Mouse (Mus musculus) small intestine, adult 2 months (tissue): ENCODE data around the gene Cmip. TPM values are rescaled to one million over a fixed set of nuclear protein-coding genes. Genes with fewer than 3 reads are reported as not detected.

Experiments used
- H3K27ac ChIP-seq: fragments of 200-500 bp; 2 replicates; pipeline ENCODE4 v1.5.1; 2012; ENCODE audit warnings: low read depth, low read length, control low read depth, inconsistent platforms; ENCODE audit not compliant: insufficient read depth
- H3K27me3 ChIP-seq: fragments of 200-500 bp; 2 replicates; pipeline ENCODE4 v1.6.1; 2012; ENCODE audit warnings: mild to moderate bottlenecking, moderate library complexity, low read length, inconsistent platforms; ENCODE audit not compliant: control insufficient read depth, insufficient read depth
- H3K36me3 ChIP-seq: fragments of 200-500 bp; 2 replicates; pipeline ENCODE4 v1.6.1; 2012; ENCODE audit warnings: mild to moderate bottlenecking, low read length, control low read depth, inconsistent platforms; ENCODE audit not compliant: control insufficient read depth, insufficient read depth
- H3K4me1 ChIP-seq: fragments of 200-500 bp; 2 replicates; pipeline ENCODE4 v1.6.1; 2012; ENCODE audit warnings: low read length, inconsistent platforms, mixed read lengths; ENCODE audit not compliant: control insufficient read depth, insufficient read depth, insufficient read length
- H3K4me3 ChIP-seq: fragments of 200-500 bp; 2 replicates; pipeline ENCODE4 v1.5.1; 2012; ENCODE audit warnings: low read depth, mild to moderate bottlenecking, control low read depth, inconsistent platforms, low read length, moderate library complexity
- CTCF ChIP-seq: fragments of 200-500 bp; IDR thresholded peaks from 2 replicates; pipeline ENCODE4 v1.5.1; 2012; ENCODE audit warnings: low read depth, mild to moderate bottlenecking, control low read depth, inconsistent platforms, low read length, moderate library complexity, mixed read lengths; ENCODE audit not compliant: insufficient replicate concordance, insufficient read length; ENCODE audit errors: extremely low read depth
- POLR2A ChIP-seq: fragments of 200-500 bp; IDR thresholded peaks from 2 replicates; pipeline ENCODE4 v1.6.1; 2012; ENCODE audit warnings: low read depth, mild to moderate bottlenecking, control low read depth, inconsistent platforms, low read length, moderate library complexity
- WGBS: fragments of 180-500 bp; shearing (Covaris S2); methylation state at CpG from one replicate; pipeline ENCODE4 v1.1.7; 2018; 5-methylcytosine and 5-hydroxymethylcytosine counted together
- polyA plus RNA-seq: library from polyadenylated mRNA; depleted of rRNA; stranded (reverse); fragments of >200 nt; gene quantifications from 2 replicates; pipeline ENCODE4 v1.2.3, GENCODE M21; 2012

The Cmip gene
- polyA plus RNA-seq, 1 experiment, result 129 TPM

DNA sequence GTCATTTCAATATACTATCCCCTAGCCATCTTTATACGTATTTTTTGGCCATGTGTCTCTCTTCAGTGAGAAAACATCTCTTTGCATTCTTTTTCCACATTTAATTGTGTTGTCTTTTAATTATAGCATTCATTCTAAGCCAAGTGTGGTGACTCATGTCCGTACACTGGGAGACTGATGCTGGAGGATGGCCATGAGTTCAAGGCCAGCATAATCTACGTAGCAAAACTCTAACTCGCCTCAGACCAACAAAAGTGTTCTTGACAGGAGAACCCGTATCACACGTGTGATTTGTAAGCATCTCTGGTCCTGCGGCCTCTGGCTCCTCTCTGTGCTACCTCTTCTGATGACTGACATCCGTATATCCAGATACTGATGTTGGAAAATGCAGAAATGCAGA lies 227.9 kb downstream of the Cmip start:
- 87% methylated on average over 8 of the region's 8 CpGs for WGBS
- Histone ChIP-seq H3K4me1 (no peaks in the 10 kb centered on the region), H3K36me3 (no peaks in the 10 kb centered on the region), H3K27ac (no peak overlapping the region), H3K4me3 (no peak overlapping the region), H3K27me3 (no peaks in the 10 kb centered on the region)
- TF ChIP-seq CTCF, result no peak
- TF ChIP-seq POLR2A, result no peak

- 54% methylated on average over 1 of the region's 1 CpGs for WGBS
- H3K4me1 ChIP-seq, result no peaks in the 10 kb centered on the region
- TF ChIP-seq POLR2A, result no peak
- TF ChIP-seq CTCF, result no peak
- H3K27me3 ChIP-seq, result no peaks in the 10 kb centered on the region
- no peak overlapping the region for H3K27ac ChIP-seq
- H3K4me3 ChIP-seq, result no peak overlapping the region
- H3K36me3 ChIP-seq, result no peaks in the 10 kb centered on the region
These were observed 228.5 kb downstream of the Cmip start for GRCm38 (mm10) chr8:117485316-117485715.

GRCm38 (mm10) chr8:117488246-117489005 lies 231.6 kb downstream of the Cmip start:
- no peak overlapping the region for H3K4me3 ChIP-seq
- H3K4me1 ChIP-seq, result no peaks in the 10 kb centered on the region
- WGBS, result 35% methylated on average over 10 of the region's 10 CpGs
- H3K27me3 ChIP-seq, result no peaks in the 10 kb centered on the region
- TF ChIP-seq POLR2A (no peak), CTCF (no peak)
- no peaks in the 10 kb centered on the region for H3K36me3 ChIP-seq
- H3K27ac ChIP-seq, result no peak overlapping the region

GRCm38 (mm10) chr8:117493543-117493942 lies 236.7 kb downstream of the Cmip start:
- H3K4me1 ChIP-seq, result no peaks in the 10 kb centered on the region
- H3K36me3 ChIP-seq, result no peaks in the 10 kb centered on the region
- H3K27me3 ChIP-seq, result no peaks in the 10 kb centered on the region
- H3K4me3 ChIP-seq, result no peak overlapping the region
- no peak overlapping the region for H3K27ac ChIP-seq
- TF ChIP-seq CTCF (no peak), POLR2A (no peak)
- 46% methylated on average over 9 of the region's 9 CpGs for WGBS

- Histone ChIP-seq H3K36me3 (no peaks in the 10 kb centered on the region), H3K27me3 (no peaks in the 10 kb centered on the region), H3K27ac (no peak overlapping the region), H3K4me1 (peaks cover 3% of the 10 kb centered on the region), H3K4me3 (no peak overlapping the region)
- TF ChIP-seq CTCF (no peak), POLR2A (no peak)
- WGBS, result 78% methylated on average over 2 of the region's 2 CpGs
These were observed 238.0 kb downstream of the Cmip start for GRCm38 (mm10) chr8:117494874-117495273.

GRCm38 (mm10) chr8:117498179-117498914 lies 241.5 kb downstream of the Cmip start, which contains the start of gene Plcg2:
Gene Plcg2 (plus strand): TSS chr8:117498291.
- 1% methylated on average over 62 of the region's 62 CpGs for WGBS
- Histone ChIP-seq H3K4me3 (peak within 1 kb of the TSS; percentile 90), H3K27me3 (no peaks in the 10 kb centered on the region), H3K4me1 (peaks cover 17% of the 10 kb centered on the region), H3K36me3 (no peaks in the 10 kb centered on the region), H3K27ac (peak within 1 kb of the TSS; percentile 40; the same call in 1 of the 2 replicates)
- TF ChIP-seq CTCF (no peak), POLR2A (peak; percentile 43; the same call in 1 of the 2 replicates)
